Mouse (Mus musculus) embryonic fibroblast, embryonic 13.5 days (primary cell): ENCODE measurements around the gene Gm1330.

Source experiments
- CTCF ChIP-seq: IDR thresholded peaks from 2 replicates; pipeline ENCODE4 v1.5.1; 2011; ENCODE audit warnings: mild to moderate bottlenecking, control low read depth, low read length, moderate library complexity, borderline replicate concordance; ENCODE audit not compliant: insufficient read depth
- POLR2A ChIP-seq: IDR thresholded peaks from 2 replicates; pipeline ENCODE4 v1.6.1; 2011; ENCODE audit warnings: low read depth, mild to moderate bottlenecking, control low read depth, low read length, moderate library complexity

DNA sequence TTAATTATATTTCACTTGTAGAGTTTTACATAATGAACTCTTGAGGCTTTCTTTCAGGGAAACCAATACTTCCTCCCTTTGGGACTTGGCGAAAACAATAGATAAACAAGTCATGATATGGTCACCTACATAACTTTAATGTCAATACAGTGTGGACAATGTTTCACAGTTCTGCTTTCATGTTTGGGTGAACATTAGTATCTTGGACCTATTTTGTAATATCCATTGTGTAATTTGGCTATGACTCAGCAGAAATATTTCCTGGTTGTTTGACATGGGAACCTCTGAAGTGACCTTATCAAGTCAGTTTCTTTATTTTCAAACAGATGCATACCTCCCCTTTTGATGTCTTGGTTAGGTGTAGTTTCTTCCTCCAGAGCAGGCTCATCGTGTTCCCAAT lies 1.8 kb upstream of the Gm1330 start:
- TF ChIP-seq CTCF (no peak), POLR2A (no peak)
